Mouse (Mus musculus) cerebellum, adult 11 months (tissue): ENCODE data around the gene Elob.

Experiments
- DNase-seq: peaks from one replicate; pipeline ENCODE4 v3.0.0; 2022

The Elob gene

GRCm38 (mm10) chr17:23777141-23777540, 51.8 kb downstream of the Elob start:
- DNase-seq: no peak

- DNase-seq: no peak
Measured at GRCm38 (mm10) chr17:23776216-23776615, 52.7 kb downstream of the Elob start.
